In the genomic region with DNA sequence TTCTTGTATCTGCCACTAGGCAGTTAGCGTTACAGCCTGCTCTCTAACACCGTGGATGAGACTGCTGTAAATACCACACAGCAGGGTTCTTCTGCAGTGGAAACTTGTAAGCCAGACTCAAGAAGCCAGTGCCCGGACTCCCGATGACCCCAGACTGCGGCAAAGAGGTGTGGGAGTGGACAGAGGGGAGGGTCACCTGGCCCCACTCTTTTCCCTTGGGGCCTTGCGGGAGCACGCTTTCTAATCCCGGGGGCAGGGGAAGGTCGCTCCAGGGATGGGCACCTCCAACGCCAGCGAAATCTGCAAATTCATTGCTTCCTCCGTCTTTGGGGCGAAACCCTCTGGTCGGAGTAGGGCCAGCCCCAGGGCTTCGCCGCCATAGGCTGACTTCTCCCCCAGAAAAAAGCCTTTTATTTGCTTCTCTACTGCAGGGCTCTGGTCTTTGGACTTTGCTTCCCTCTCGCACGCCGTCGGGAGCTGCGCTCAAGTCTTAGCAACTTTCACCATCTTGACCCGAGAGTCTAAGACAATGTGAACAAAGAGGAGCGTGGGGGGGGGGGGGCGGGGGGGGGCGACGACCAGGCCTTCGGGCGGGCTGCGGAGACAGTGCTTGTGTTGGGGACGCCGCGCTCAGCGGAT, we compare ENCODE assay signal across 8 mouse cellular contexts. TPM values are rescaled to one million over a fixed set of nuclear protein-coding genes. Genes with fewer than 3 reads are reported as not detected.
DNase-seq lines count a peak whose midpoint lies in the region; ATAC-seq and TF ChIP-seq lines count a peak whose summit lies in the region.

Gene Fgf9 (plus strand): TSS at position 67 of the 639 bp plus-strand sequence.

- peak; percentile 29; the same call in 1 of the 2 replicates for ATAC-seq in granulocyte monocyte progenitor cell, adult 5-6 weeks (replicated peaks; ENCODE audit: poor library complexity, severe bottlenecking)
- no peak for ATAC-seq in liver, embryonic 13.5 days (ENCODE audit: low read depth)

- no peaks in the 10 kb centered on the region for H3K36me3 ChIP-seq in kidney, adult 2 months (ENCODE audit: control insufficient read depth, insufficient read depth, low read length)
- H3K36me3 ChIP-seq in liver, embryonic 13.5 days, result no peaks in the 10 kb centered on the region

- H3K27me3 ChIP-seq in kidney, adult 2 months (replicated peaks; ENCODE audit: control insufficient read depth, insufficient read depth, low read length), result no peaks in the 10 kb centered on the region; the same call in 1 of the 2 replicates
- H3K27me3 ChIP-seq in liver, embryonic 13.5 days, result peaks cover 74% of the 10 kb centered on the region

- H3K4me3 ChIP-seq in kidney, adult 2 months (ENCODE audit: insufficient read depth, low read depth, low read length), result peak within 1 kb of the TSS; percentile 74
- H3K4me3 ChIP-seq in liver, embryonic 13.5 days (replicated peaks), result peak within 1 kb of the TSS; percentile 50

- no peak within 1 kb of the TSS for H3K9ac ChIP-seq in liver, embryonic 13.5 days

- peak within 1 kb of the TSS; percentile 100 for H3K27ac ChIP-seq in kidney, adult 2 months (ENCODE audit: insufficient read depth, low read depth, low read length)
- no peak within 1 kb of the TSS for H3K27ac ChIP-seq in liver, embryonic 13.5 days

- H3K9me3 ChIP-seq in liver, embryonic 13.5 days (replicated peaks), result no peaks in the 10 kb centered on the region

- H3K4me1 ChIP-seq in kidney, adult 2 months (ENCODE audit: control insufficient read depth, insufficient read depth, low read length), result peaks cover 4% of the 10 kb centered on the region; the same call in 1 of the 2 replicates
- H3K4me1 ChIP-seq in liver, embryonic 13.5 days (replicated peaks), result peaks cover 34% of the 10 kb centered on the region

- WGBS in kidney, adult 2 months, result under 1% methylated on average over 33 of the region's 33 CpGs
- under 1% methylated on average over 33 of the region's 33 CpGs for WGBS in liver, embryonic 13.5 days (ENCODE audit: insufficient replicate concordance)

- H3K4me2 ChIP-seq in liver, embryonic 13.5 days, result peak within 1 kb of the TSS; percentile 67

- no peak for TF ChIP-seq POLR2A in kidney, adult 2 months (IDR thresholded peaks at IDR 0.05; ENCODE audit: low read depth, low read length)

- peak; percentile 21 to 29 for DNase-seq in right cerebral cortex, adult 2 months (ENCODE audit: low spot score in 2 of 2)
- DNase-seq in right cerebral cortex, postnatal 25 days, result no peak
- peak; percentile 42 to 61 for DNase-seq in cerebellum, adult 18-20 months
- DNase-seq in kidney, adult 2 months, result peak; percentile 75
- no peak for DNase-seq in liver, embryonic 13.5 days
- DNase-seq in retina, postnatal 1 day, result peak; percentile 79
- DNase-seq in natural killer cell, adult 2 months (ENCODE audit: low spot score in 2 of 2), result no peak

- TF ChIP-seq CTCF in kidney, adult 2 months (conservative IDR thresholded peaks at IDR 0.05; ENCODE audit: insufficient read depth, insufficient read length, low read depth, low read length), result no peak

RNA-seq across cellular contexts. Expression of gene Fgf9, which starts in this region (rescaled TPM):
- total RNA-seq in granulocyte monocyte progenitor cell, adult 5-6 weeks (2014; fragmentation: Nextera tagmentation), result not detected in 2 replicates
- total RNA-seq in granulocyte monocyte progenitor cell, adult 5-6 weeks (2017), result not detected in 2 replicates
- polyA plus RNA-seq in kidney, adult 2 months (2012; rRNA removed), result 5.3 and 7.1 TPM in 2 replicates
- polyA plus RNA-seq in liver, embryonic 13.5 days (2015; fragmentation: Nextera tagmentation; extraction: Ambion mirVana), result 0.68 and 0.83 TPM in 2 replicates

Comparison
In these comparisons a context has a peak if more than half of its experiments do, and no peak if none do; other contexts are left out.
1. DNase-seq: peak in right cerebral cortex, adult 2 months (2 of 2), cerebellum, adult 18-20 months (2 of 2), kidney, adult 2 months (single experiment) and retina, postnatal 1 day (single experiment); none in right cerebral cortex, postnatal 25 days (single experiment), liver, embryonic 13.5 days (single experiment) and natural killer cell, adult 2 months (0 of 2).
2. Peak in ATAC-seq in granulocyte monocyte progenitor cell, adult 5-6 weeks; RNA of the gene not detected or under 1 TPM.